Comparison of ENCODE assay signal across 20 mouse cellular contexts in genomic region chr6:28850326-28850900, GRCm38 (mm10). TPM values are rescaled to one million over a fixed set of nuclear protein-coding genes. Genes with fewer than 3 reads are reported as not detected.
DNase-seq lines count a peak whose midpoint lies in the region; ATAC-seq lines count a peak whose summit lies in the region.
"Had no signal": no experiment of that assay in that cellular context is flagged by ENCODE, and none has a peak within 500 bp of the region (broad histone marks: within the 10 kb centered on the region; RNA-seq: fewer than 3 reads in every experiment).

No protein-coding gene starts in this region.

- H3K27ac ChIP-seq in midbrain, embryonic 11.5 days (ENCODE audit: low read depth, low read length) = no peak overlapping the region
- H3K27ac ChIP-seq in midbrain, embryonic 14.5 days (replicated peaks; ENCODE audit: low read depth, low read length) = no peak overlapping the region
- H3K27ac ChIP-seq: embryonic facial prominence, embryonic 12.5 days; forebrain, embryonic 12.5 days; heart, embryonic 15.5 days; hindbrain, postnatal 0 days had no signal

- H3K4me3 ChIP-seq in midbrain, embryonic 11.5 days (ENCODE audit: low read depth, low read length) = no peak overlapping the region
- no peak overlapping the region for H3K4me3 ChIP-seq in midbrain, embryonic 14.5 days (replicated peaks; ENCODE audit: low read depth, low read length)
- H3K4me3 ChIP-seq: embryonic facial prominence, embryonic 12.5 days; forebrain, embryonic 12.5 days; heart, embryonic 15.5 days; hindbrain, embryonic 13.5 days had no signal

- WGBS in midbrain, embryonic 11.5 days = 89% methylated on average over 9 of the region's 9 CpGs
- 95% methylated on average over 9 of the region's 9 CpGs for WGBS in midbrain, embryonic 14.5 days

- H3K4me1 ChIP-seq in midbrain, embryonic 11.5 days (ENCODE audit: control insufficient read depth, insufficient read depth, low read length) = peaks cover 30% of the 10 kb centered on the region
- H3K4me1 ChIP-seq in midbrain, embryonic 14.5 days (ENCODE audit: control insufficient read depth, insufficient read depth, low read length) = peaks cover 51% of the 10 kb centered on the region

- H3K9ac ChIP-seq in midbrain, embryonic 11.5 days (ENCODE audit: low read length) = no peak overlapping the region
- no peak overlapping the region for H3K9ac ChIP-seq in midbrain, embryonic 14.5 days (replicated peaks; ENCODE audit: low read length)
- H3K9ac ChIP-seq: embryonic facial prominence, embryonic 12.5 days; forebrain, embryonic 12.5 days; heart, embryonic 15.5 days; hindbrain, embryonic 13.5 days had no signal

- no peaks in the 10 kb centered on the region for H3K9me3 ChIP-seq in midbrain, embryonic 11.5 days (ENCODE audit: control insufficient read depth, low read length)
- H3K9me3 ChIP-seq in midbrain, embryonic 14.5 days (ENCODE audit: control insufficient read depth, low read length) = no peaks in the 10 kb centered on the region
- H3K9me3 ChIP-seq: embryonic facial prominence, embryonic 12.5 days; forebrain, embryonic 12.5 days; heart, embryonic 15.5 days; hindbrain, embryonic 13.5 days had no signal

- no peaks in the 10 kb centered on the region for H3K27me3 ChIP-seq in midbrain, embryonic 11.5 days (ENCODE audit: control insufficient read depth, insufficient read depth, low read length)
- no peaks in the 10 kb centered on the region for H3K27me3 ChIP-seq in midbrain, embryonic 14.5 days (ENCODE audit: control insufficient read depth, insufficient read depth, low read length)
- H3K27me3 ChIP-seq: embryonic facial prominence, embryonic 12.5 days; heart, embryonic 15.5 days; hindbrain, embryonic 13.5 days had no signal

- no peak for ATAC-seq in midbrain, embryonic 11.5 days (ENCODE audit: low FRiP score)
- ATAC-seq in midbrain, embryonic 14.5 days (ENCODE audit: low FRiP score, low TSS enrichment) = no peak
- ATAC-seq: forebrain, embryonic 16.5 days; hindbrain, postnatal 0 days had no signal

- no peaks in the 10 kb centered on the region for H3K36me3 ChIP-seq in midbrain, embryonic 11.5 days (ENCODE audit: control insufficient read depth, insufficient read depth, low read length)
- no peaks in the 10 kb centered on the region for H3K36me3 ChIP-seq in midbrain, embryonic 14.5 days (ENCODE audit: control insufficient read depth, insufficient read depth, low read length)
- H3K36me3 ChIP-seq: embryonic facial prominence, embryonic 12.5 days; forebrain, embryonic 12.5 days; heart, embryonic 15.5 days; hindbrain, embryonic 13.5 days had no signal

- DNase-seq in adrenal gland, postnatal 14 days = peak; percentile 64
- DNase-seq in adrenal gland, adult 18-20 months (ENCODE audit: low spot score in 2 of 2) = no peak
- DNase-seq in midbrain, embryonic 11.5 days (ENCODE audit: low spot score, missing footprints) = peak; percentile 61
- no peak for DNase-seq in midbrain, embryonic 14.5 days
- peak; percentile 66 for DNase-seq in gonadal fat pad, adult 2 months (ENCODE audit: low read depth)
- DNase-seq in left cerebral cortex, postnatal 25 days (ENCODE audit: low spot score in 2 of 2) = no peak
- DNase-seq: cerebellum, adult 11-12 months; cerebellum, adult 9-10 months; gastrocnemius, postnatal 14 days; heart, adult 18-20 months; heart, postnatal 14 days; kidney, adult 11 months had no signal

- no peak overlapping the region for H3K4me2 ChIP-seq in midbrain, embryonic 11.5 days
- no peak overlapping the region for H3K4me2 ChIP-seq in midbrain, embryonic 14.5 days (ENCODE audit: low read length)
- H3K4me2 ChIP-seq: embryonic facial prominence, embryonic 12.5 days; forebrain, embryonic 12.5 days; heart, embryonic 11.5 days; heart, embryonic 15.5 days; hindbrain, embryonic 13.5 days had no signal

- intact Hi-C loops in left cerebral cortex, postnatal 25 days (cut with DNase I) = no loop called here

RNA-seq across cellular contexts. Expression of gene Lrrc4, which starts 18.9 kb away (rescaled TPM):
- 6.0 and 6.7 TPM in 2 replicates for total RNA-seq in adrenal gland, postnatal 14 days (2021)
- total RNA-seq in adrenal gland, adult 18-20 months (2021) = 10 to 100 TPM; 10.2 to 12.0 TPM
- 2.2 and 2.7 TPM in 2 replicates for polyA plus RNA-seq in midbrain, embryonic 11.5 days (2014; fragmentation: Nextera tagmentation; extraction: Ambion mirVana)
- polyA plus RNA-seq in midbrain, embryonic 14.5 days (2014; fragmentation: Nextera tagmentation; extraction: Ambion mirVana) = 7.5 and 8.3 TPM in 2 replicates
- 1.8 and 2.3 TPM in 2 replicates for polyA plus RNA-seq in gonadal fat pad, adult 2 months (2012; rRNA removed)
- total RNA-seq in left cerebral cortex, postnatal 25 days (2021) = 100 to 1,000 TPM in 1 of 2 experiments, 10 to 100 TPM in 1; 94.7 to 103 TPM
- total RNA-seq: hematopoietic stem cell, adult 5-6 weeks had no signal

Comparison
In these comparisons a context has a peak if more than half of its experiments do, and no peak if none do; other contexts are left out.
1. DNase-seq: peak in adrenal gland, postnatal 14 days (single experiment), midbrain, embryonic 11.5 days (single experiment) and gonadal fat pad, adult 2 months (single experiment); none in adrenal gland, adult 18-20 months (0 of 2), midbrain, embryonic 14.5 days (single experiment) and left cerebral cortex, postnatal 25 days (0 of 2).
2. RNA of gene Lrrc4, which starts 18.9 kb away (total RNA-seq): 94.7 to 103 TPM in left cerebral cortex, postnatal 25 days; 10.2 to 12.0 TPM in adrenal gland, adult 18-20 months and 6.0 to 6.7 TPM in adrenal gland, postnatal 14 days; every median in the first group is over 4 times any median in the second.